Mouse (Mus musculus) megakaryocyte, embryonic 14.5 days (primary cell): ENCODE data around the gene Slc25a42. TPM values are rescaled to one million over a fixed set of nuclear protein-coding genes. Genes with fewer than 3 reads are reported as not detected.

Source experiments
- H3K27me3 ChIP-seq: replicated peaks from 2 replicates; pipeline ENCODE3; 2012; ENCODE audit warnings: inconsistent platforms
- H3K36me3 ChIP-seq: replicated peaks from 2 replicates; pipeline ENCODE3; 2012; ENCODE audit warnings: low read length, inconsistent platforms, mixed read lengths
- H3K4me1 ChIP-seq: 2 replicates; pipeline ENCODE4 v1.6.1; 2012; ENCODE audit warnings: inconsistent platforms
- H3K4me3 ChIP-seq: replicated peaks from 2 replicates; pipeline ENCODE3; 2012; ENCODE audit warnings: moderate library complexity, mild to moderate bottlenecking, inconsistent platforms
- H3K9me3 ChIP-seq: 2 replicates; pipeline ENCODE4 v1.6.1; 2012; ENCODE audit warnings: inconsistent platforms
- FLI1 ChIP-seq: IDR thresholded peaks from 2 replicates; pipeline ENCODE4 v1.6.1; 2012; ENCODE audit warnings: low read length, inconsistent platforms, mixed read lengths
- GATA1 ChIP-seq: IDR thresholded peaks from 3 replicates; pipeline ENCODE4 v1.6.1; 2012; ENCODE audit warnings: mixed read lengths, low read length, inconsistent platforms, borderline replicate concordance
- polyA plus RNA-seq: library from polyadenylated mRNA; stranded (reverse); fragments of >175 nt; gene quantifications from 2 replicates; pipeline ENCODE4 v1.2.3, GENCODE M21; 2012; ENCODE audit warnings: low replicate concordance; ENCODE audit not compliant: insufficient read depth

Slc25a42 gene
- polyA plus RNA-seq, 1 experiment, result 5.5 TPM

GRCm38 (mm10) chr8:70157240-70157800, 54.8 kb downstream of the Slc25a42 start:
- no peak for TF ChIP-seq GATA1
- TF ChIP-seq FLI1, result no peak
- H3K27me3 ChIP-seq, result peaks cover 59% of the 10 kb centered on the region
- H3K9me3 ChIP-seq, result no peaks in the 10 kb centered on the region
- peaks cover 34% of the 10 kb centered on the region for H3K4me1 ChIP-seq
- H3K36me3 ChIP-seq, result no peaks in the 10 kb centered on the region
- H3K4me3 ChIP-seq, result no peak overlapping the region

- peaks cover 37% of the 10 kb centered on the region for H3K4me1 ChIP-seq
- H3K4me3 ChIP-seq, result peak overlapping the region; percentile 80
- TF ChIP-seq GATA1 (no peak), FLI1 (no peak)
- peaks cover 17% of the 10 kb centered on the region for H3K36me3 ChIP-seq
- H3K27me3 ChIP-seq, result peaks cover 28% of the 10 kb centered on the region
- no peaks in the 10 kb centered on the region for H3K9me3 ChIP-seq
These were observed 59.4 kb downstream of the Slc25a42 start for GRCm38 (mm10) chr8:70152537-70153257.

GRCm38 (mm10) chr8:70150158-70150557, 61.9 kb downstream of the Slc25a42 start:
- TF ChIP-seq GATA1 (no peak), FLI1 (no peak)
- Histone ChIP-seq H3K9me3 (no peaks in the 10 kb centered on the region), H3K36me3 (peaks cover 42% of the 10 kb centered on the region), H3K4me3 (no peak overlapping the region), H3K4me1 (peaks cover 43% of the 10 kb centered on the region), H3K27me3 (peaks cover 5% of the 10 kb centered on the region)

GRCm38 (mm10) chr8:70147678-70148607, 64.2 kb downstream of the Slc25a42 start:
- Histone ChIP-seq H3K4me1 (peaks cover 40% of the 10 kb centered on the region), H3K36me3 (peaks cover 64% of the 10 kb centered on the region), H3K9me3 (no peaks in the 10 kb centered on the region), H3K4me3 (peak overlapping the region; percentile 42), H3K27me3 (no peaks in the 10 kb centered on the region)
- TF ChIP-seq FLI1, result no peak
- TF ChIP-seq GATA1, result no peak

- Histone ChIP-seq H3K36me3 (peaks cover 61% of the 10 kb centered on the region), H3K4me3 (peak overlapping the region; percentile 96)
- TF ChIP-seq GATA1 (no peak), FLI1 (no peak)
These were observed 72.1 kb downstream of the Slc25a42 start for GRCm38 (mm10) chr8:70139981-70140380.

GRCm38 (mm10) chr8:70139026-70139857, 72.9 kb downstream of the Slc25a42 start, which contains the start of the genes Rfxank, Borcs8 and Mef2b:
TSS of gene Rfxank (minus strand) at chr8:70139154.
TSS of gene Borcs8 (plus strand) at chr8:70139499.
TSS of gene Mef2b (plus strand) at chr8:70139711.
- no peaks in the 10 kb centered on the region for H3K27me3 ChIP-seq
- peak within 1 kb of the TSS; percentile 96 for H3K4me3 ChIP-seq
- H3K4me1 ChIP-seq, result peaks cover 49% of the 10 kb centered on the region
- no peaks in the 10 kb centered on the region for H3K9me3 ChIP-seq
- TF ChIP-seq FLI1 (no peak), GATA1 (no peak)
- H3K36me3 ChIP-seq, result peaks cover 61% of the 10 kb centered on the region

More at GRCm38 (mm10) chr8:70139981-70140380, 72.1 kb downstream of the Slc25a42 start:
- H3K27me3 ChIP-seq, result no peaks in the 10 kb centered on the region
- no peaks in the 10 kb centered on the region for H3K9me3 ChIP-seq
- peaks cover 41% of the 10 kb centered on the region for H3K4me1 ChIP-seq

- H3K36me3 ChIP-seq, result peaks cover 62% of the 10 kb centered on the region
- H3K9me3 ChIP-seq, result no peaks in the 10 kb centered on the region
- TF ChIP-seq GATA1, result no peak
- no peak for TF ChIP-seq FLI1
- H3K4me1 ChIP-seq, result peaks cover 62% of the 10 kb centered on the region
- no peaks in the 10 kb centered on the region for H3K27me3 ChIP-seq
- peak overlapping the region; percentile 96 for H3K4me3 ChIP-seq
These were observed 74.2 kb downstream of the Slc25a42 start for GRCm38 (mm10) chr8:70137890-70138289.

- TF ChIP-seq FLI1 (no peak), GATA1 (no peak)
- H3K27me3 ChIP-seq, result no peaks in the 10 kb centered on the region
- peaks cover 56% of the 10 kb centered on the region for H3K36me3 ChIP-seq
- peaks cover 68% of the 10 kb centered on the region for H3K4me1 ChIP-seq
- H3K4me3 ChIP-seq, result no peak overlapping the region
- H3K9me3 ChIP-seq, result no peaks in the 10 kb centered on the region
These were observed 75.5 kb downstream of the Slc25a42 start for GRCm38 (mm10) chr8:70136591-70136990.

GRCm38 (mm10) chr8:70134931-70135330, 77.2 kb downstream of the Slc25a42 start:
- peaks cover 52% of the 10 kb centered on the region for H3K36me3 ChIP-seq
- H3K4me1 ChIP-seq, result peaks cover 64% of the 10 kb centered on the region
- peak overlapping the region; percentile 64 for H3K4me3 ChIP-seq

More at GRCm38 (mm10) chr8:70134931-70135330, 77.2 kb downstream of the Slc25a42 start:
- no peak for TF ChIP-seq FLI1
- Histone ChIP-seq H3K9me3 (no peaks in the 10 kb centered on the region), H3K27me3 (no peaks in the 10 kb centered on the region)

Other genes starting within 250 kb of the Slc25a42 start
- gene Gatad2a, start 215.9 kb downstream of the Slc25a42 start, polyA plus RNA-seq, result 83.9 and 88.5 TPM in 2 replicates
- 6.5 and 11.5 TPM in 2 replicates for gene Mau2, start 169.6 kb downstream of the Slc25a42 start, polyA plus RNA-seq
- 38.9 and 42.3 TPM in 2 replicates for gene Sugp1, start 169.5 kb downstream of the Slc25a42 start, polyA plus RNA-seq
- 0.34 TPM in 1 of 2 replicates, not detected in the other for gene Tm6sf2, start 139.4 kb downstream of the Slc25a42 start, polyA plus RNA-seq
- gene Hapln4, start 128.8 kb downstream of the Slc25a42 start, polyA plus RNA-seq, result not detected in 2 replicates
- gene Ncan, start 91.4 kb downstream of the Slc25a42 start, polyA plus RNA-seq, result not detected in 2 replicates
- 14.3 TPM in 1 of 2 replicates, not detected in the other for gene Nr2c2ap, start 81.0 kb downstream of the Slc25a42 start, polyA plus RNA-seq
- gene Rfxank, start 73.2 kb downstream of the Slc25a42 start, polyA plus RNA-seq, result 8.9 and 18.5 TPM in 2 replicates
- 20.7 and 53.5 TPM in 2 replicates for gene Borcs8, start 72.8 kb downstream of the Slc25a42 start, polyA plus RNA-seq
- gene Mef2b, start 72.6 kb downstream of the Slc25a42 start, polyA plus RNA-seq, result 1.3 and 1.9 TPM in 2 replicates
- 63.2 and 162 TPM in 2 replicates for gene Tmem161a, start 39.9 kb downstream of the Slc25a42 start, polyA plus RNA-seq
- 29.7 and 31.6 TPM in 2 replicates for gene Sugp2, start 21.9 kb upstream of the Slc25a42 start, polyA plus RNA-seq
- gene Armc6, start 22.2 kb upstream of the Slc25a42 start, polyA plus RNA-seq, result 22.2 and 27.8 TPM in 2 replicates
- 192 and 246 TPM in 2 replicates for gene Homer3, start 70.5 kb upstream of the Slc25a42 start, polyA plus RNA-seq
- 29.5 and 36.4 TPM in 2 replicates for gene Ddx49, start 90.2 kb upstream of the Slc25a42 start, polyA plus RNA-seq
- gene Cope, start 90.2 kb upstream of the Slc25a42 start, polyA plus RNA-seq, result 335 and 566 TPM in 2 replicates
- 0.55 and 1.8 TPM in 2 replicates for gene Cers1, start 103.5 kb upstream of the Slc25a42 start, polyA plus RNA-seq
- 0.26 TPM in 1 of 2 replicates, not detected in the other for gene Gdf1, start 117.5 kb upstream of the Slc25a42 start, polyA plus RNA-seq
- 75.0 and 100 TPM in 2 replicates for gene Upf1, start 141.0 kb upstream of the Slc25a42 start, polyA plus RNA-seq
- 0.27 TPM in 1 of 2 replicates, not detected in the other for gene Comp, start 161.3 kb upstream of the Slc25a42 start, polyA plus RNA-seq
- 17.9 and 34.0 TPM in 2 replicates for gene Crtc1, start 227.3 kb upstream of the Slc25a42 start, polyA plus RNA-seq